11 mouse cellular contexts compared by ENCODE assay signal in genomic region chrX:168832343-168832742, GRCm38 (mm10). TPM values are rescaled to one million over a fixed set of nuclear protein-coding genes. Genes with fewer than 3 reads are reported as not detected.
A peak's percentile ranks its signal among the peaks of the same experiment; 100 is the strongest.
DNase-seq lines count a peak whose midpoint lies in the region; ATAC-seq and TF ChIP-seq lines count a peak whose summit lies in the region.
"Had no signal": no experiment of that assay in that cellular context is flagged by ENCODE, and none has a peak within 500 bp of the region (broad histone marks: within the 10 kb centered on the region; RNA-seq: fewer than 3 reads in every experiment).

No protein-coding gene starts in this region.

- DNase-seq in liver, adult 2 months (ENCODE audit: extremely low read depth, low read depth, low spot score): peak; percentile 70
- DNase-seq in liver, postnatal 0 days: no peak
- peak; percentile 74 for DNase-seq in gastrocnemius, adult 2 months
- DNase-seq in lung, postnatal 14 days: peak; percentile 1
- no peak for DNase-seq in left cerebral cortex, postnatal 10 days (ENCODE audit: extremely low spot score in 1 of 2, low spot score in 2 of 2)
- DNase-seq in spleen, adult 18-20 months: no peak
- no peak for DNase-seq in MN1 (ENCODE audit: low spot score)

- no peak overlapping the region for H3K9ac ChIP-seq in liver, adult 2 months (ENCODE audit: low read depth, low read length)
- H3K9ac ChIP-seq in liver, postnatal 0 days (replicated peaks): no peak overlapping the region
- no peak overlapping the region for H3K9ac ChIP-seq in heart, embryonic 12.5 days

- no peak for TF ChIP-seq POLR2A in liver, adult 2 months (IDR thresholded peaks at IDR 0.05; ENCODE audit: extremely low read depth, insufficient read depth, low read length)

- no peak for ATAC-seq in liver, postnatal 0 days
- ATAC-seq in heart, embryonic 12.5 days (ENCODE audit: insufficient number of reproducible peaks, low FRiP score): no peak
- ATAC-seq: midbrain, embryonic 16.5 days had no signal

- H3K27ac ChIP-seq in liver, adult 2 months (replicated peaks; ENCODE audit: insufficient read depth, low read depth, low read length): no peak overlapping the region
- no peak overlapping the region for H3K27ac ChIP-seq in liver, postnatal 0 days (ENCODE audit: low read depth)
- H3K27ac ChIP-seq in gastrocnemius, adult 2 months: peak overlapping the region; percentile 88
- H3K27ac ChIP-seq in heart, embryonic 12.5 days (ENCODE audit: poor library complexity, severe bottlenecking): peak overlapping the region; percentile 11; the same call in 1 of the 2 replicates
- H3K27ac ChIP-seq: limb, embryonic 10.5 days had no signal

- H3K4me1 ChIP-seq in liver, adult 2 months (ENCODE audit: control insufficient read depth, insufficient read depth, low read length): peaks cover 2% of the 10 kb centered on the region; the same call in 1 of the 2 replicates
- no peaks in the 10 kb centered on the region for H3K4me1 ChIP-seq in liver, postnatal 0 days (ENCODE audit: insufficient read depth)
- no peaks in the 10 kb centered on the region for H3K4me1 ChIP-seq in heart, embryonic 12.5 days (replicated peaks)
- H3K4me1 ChIP-seq: limb, embryonic 10.5 days had no signal

- no peak overlapping the region for H3K4me2 ChIP-seq in liver, postnatal 0 days (ENCODE audit: low read depth, low read length)
- no peak overlapping the region for H3K4me2 ChIP-seq in heart, embryonic 12.5 days

- H3K9me3 ChIP-seq in liver, postnatal 0 days (ENCODE audit: low read length): no peaks in the 10 kb centered on the region
- H3K9me3 ChIP-seq in heart, embryonic 12.5 days (replicated peaks): no peaks in the 10 kb centered on the region
- H3K9me3 ChIP-seq: limb, embryonic 10.5 days had no signal

- H3K36me3 ChIP-seq in liver, adult 2 months (ENCODE audit: control insufficient read depth, insufficient read depth, low read length): no peaks in the 10 kb centered on the region
- no peaks in the 10 kb centered on the region for H3K36me3 ChIP-seq in liver, postnatal 0 days (replicated peaks; ENCODE audit: insufficient read depth, low read length)
- H3K36me3 ChIP-seq in heart, embryonic 12.5 days: no peaks in the 10 kb centered on the region
- H3K36me3 ChIP-seq: limb, embryonic 10.5 days had no signal

- intact Hi-C loops in gastrocnemius, adult 2 months (cut with DNase I): loop anchor here (10.0 kb wide), 1 partner anchor 62 kb away; no protein-coding TSS in a partner anchor
- intact Hi-C loops in left cerebral cortex, postnatal 10 days (cut with DNase I): no loop called here

- TF ChIP-seq CTCF in liver, adult 2 months (IDR thresholded peaks at IDR 0.05; ENCODE audit: low read depth, low read length): no peak
- no peak for TF ChIP-seq CTCF in liver, postnatal 0 days (IDR thresholded peaks at IDR 0.05; ENCODE audit: low read depth)
- no peak for TF ChIP-seq CTCF in gastrocnemius, adult 2 months (IDR thresholded peaks at IDR 0.05)

- H3K4me3 ChIP-seq in liver, adult 2 months (ENCODE audit: insufficient read depth, low read depth, low read length): no peak overlapping the region
- H3K4me3 ChIP-seq in liver, postnatal 0 days (ENCODE audit: low read depth, low read length): no peak overlapping the region
- H3K4me3 ChIP-seq in gastrocnemius, adult 2 months: no peak overlapping the region
- H3K4me3 ChIP-seq in heart, embryonic 12.5 days: no peak overlapping the region
- H3K4me3 ChIP-seq: erythroblast, embryonic 14.5 days; limb, embryonic 10.5 days had no signal

- 22% methylated on average over 5 of the region's 5 CpGs for WGBS in liver, adult 2 months
- 76% methylated on average over 5 of the region's 5 CpGs for WGBS in liver, postnatal 0 days (ENCODE audit: insufficient replicate concordance)
- WGBS in heart, embryonic 12.5 days: 53% methylated on average over 5 of the region's 5 CpGs

- TF ChIP-seq EP300 in liver, postnatal 0 days (IDR thresholded peaks at IDR 0.05; ENCODE audit: low read depth): no peak

- H3K27me3 ChIP-seq in liver, adult 2 months (ENCODE audit: control insufficient read depth, insufficient read depth, low read length): no peaks in the 10 kb centered on the region
- H3K27me3 ChIP-seq in liver, postnatal 0 days (ENCODE audit: insufficient read depth, low read length): no peaks in the 10 kb centered on the region
- no peaks in the 10 kb centered on the region for H3K27me3 ChIP-seq in heart, embryonic 12.5 days (replicated peaks)

- H3K79me2 ChIP-seq in liver, adult 2 months (ENCODE audit: control insufficient read depth, insufficient read depth, low read length): no peaks in the 10 kb centered on the region

RNA-seq across cellular contexts. Expression of gene Arhgap6, which starts 37.4 kb away (rescaled TPM):
- total RNA-seq in liver, adult 2 months (2014; rRNA removed): 7.9 and 13.0 TPM in 2 replicates
- polyA plus RNA-seq in liver, adult 2 months (2012; rRNA removed): 1.5 and 1.8 TPM in 2 replicates
- polyA plus RNA-seq in liver, postnatal 0 days (2015; fragmentation: Nextera tagmentation; extraction: Ambion mirVana): 2.1 and 2.9 TPM in 2 replicates
- total RNA-seq in gastrocnemius, adult 2 months (2021): 1 to 10 TPM; 3.3 to 3.5 TPM
- 10.5 TPM in 2 replicates for polyA plus RNA-seq in heart, embryonic 12.5 days (2016; fragmentation: Nextera tagmentation; extraction: Ambion mirVana)
- 1 to 10 TPM; 4.8 to 5.7 TPM for total RNA-seq in left cerebral cortex, postnatal 10 days (2021)

Comparison
In these comparisons a context has a peak if more than half of its experiments do, and no peak if none do; other contexts are left out.
1. DNase-seq: peak in liver, adult 2 months (single experiment), gastrocnemius, adult 2 months (single experiment) and lung, postnatal 14 days (single experiment); none in liver, postnatal 0 days (single experiment), left cerebral cortex, postnatal 10 days (0 of 2), spleen, adult 18-20 months (0 of 2) and MN1 (single experiment).
2. H3K27ac ChIP-seq: peak in gastrocnemius, adult 2 months (single experiment) and heart, embryonic 12.5 days (single experiment); none in liver, adult 2 months (single experiment) and liver, postnatal 0 days (single experiment).